Mouse (Mus musculus): ENCODE results near the gene Ell2. TPM values are rescaled to one million over a fixed set of nuclear protein-coding genes. Genes with fewer than 3 reads are reported as not detected.

Gene Ell2
- polyA plus RNA-seq, 1 experiment from 2014 or later = 2.2 TPM

DNA sequence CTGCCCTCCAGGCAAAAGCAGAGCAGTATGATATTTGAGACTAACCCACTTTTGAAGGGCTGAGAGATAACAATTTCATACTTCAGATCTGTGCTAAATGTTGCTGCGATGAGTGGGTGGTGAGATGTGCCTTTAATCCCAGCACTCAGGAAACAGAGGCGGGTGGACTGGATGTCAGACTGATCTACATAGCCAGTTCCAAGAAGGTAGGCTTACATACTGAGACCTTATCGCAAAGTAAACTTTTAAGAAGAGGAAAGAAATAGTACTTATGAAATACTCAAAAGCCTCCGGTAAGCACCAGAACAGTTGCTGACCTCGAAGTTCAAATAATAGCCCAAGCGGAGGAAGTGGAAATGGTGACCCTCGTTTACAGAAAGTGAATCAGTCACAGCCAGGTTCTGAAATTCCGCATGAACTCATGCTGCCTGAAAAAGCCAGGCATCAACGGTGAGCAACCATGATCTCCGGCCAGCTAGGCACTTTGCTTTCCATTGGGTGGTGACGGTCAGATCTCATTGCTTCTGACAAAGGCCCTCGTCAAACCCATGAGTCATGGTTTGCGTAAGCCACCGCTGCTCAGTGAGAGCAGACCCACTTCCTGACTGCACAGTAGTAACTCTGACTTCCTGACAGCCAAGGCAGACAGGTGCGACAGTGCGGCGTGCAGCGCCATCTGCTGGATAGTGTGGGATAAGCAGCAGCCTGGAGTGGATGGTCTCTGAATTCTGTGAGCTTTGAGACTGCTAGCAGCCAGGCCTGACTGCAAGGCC, 91.0 kb downstream of the Ell2 start:
- no peak overlapping the region for H3K27ac ChIP-seq (replicated peaks)
- H3K36me3 ChIP-seq = no peaks in the 10 kb centered on the region
- ATAC-seq (ENCODE audit: low FRiP score) = peak; percentile 99
- 0 out of 2 replicates have a peak overlapping the region, but pooled peaks have one; percentile 8 for H3K9ac ChIP-seq (replicated peaks)
- peak overlapping the region; percentile 58 for H3K4me2 ChIP-seq
- H3K4me1 ChIP-seq = 0 out of 2 replicates have a peak, but pooled peaks cover 3% of the 10 kb centered on the region
- 32% methylated on average over 18 of the region's 18 CpGs for WGBS
- H3K27me3 ChIP-seq (replicated peaks) = no peaks in the 10 kb centered on the region
- H3K4me3 ChIP-seq (replicated peaks) = peak overlapping the region; percentile 27
- no peaks in the 10 kb centered on the region for H3K9me3 ChIP-seq (replicated peaks)

- Histone ChIP-seq H3K4me3 (replicated peaks) (no peak overlapping the region), H3K4me1 (0 out of 2 replicates have a peak, but pooled peaks cover 3% of the 10 kb centered on the region), H3K4me2 (no peak overlapping the region), H3K9me3 (replicated peaks) (no peaks in the 10 kb centered on the region), H3K27ac (replicated peaks) (no peak overlapping the region), H3K36me3 (no peaks in the 10 kb centered on the region), H3K9ac (replicated peaks) (no peak overlapping the region), H3K27me3 (replicated peaks) (no peaks in the 10 kb centered on the region)
- ATAC-seq (ENCODE audit: low FRiP score) = no peak
- 76% methylated on average over 7 of the region's 7 CpGs for WGBS
Observed at GRCm38 (mm10) chr13:75798413-75799302, 92.1 kb downstream of the Ell2 start.

DNA sequence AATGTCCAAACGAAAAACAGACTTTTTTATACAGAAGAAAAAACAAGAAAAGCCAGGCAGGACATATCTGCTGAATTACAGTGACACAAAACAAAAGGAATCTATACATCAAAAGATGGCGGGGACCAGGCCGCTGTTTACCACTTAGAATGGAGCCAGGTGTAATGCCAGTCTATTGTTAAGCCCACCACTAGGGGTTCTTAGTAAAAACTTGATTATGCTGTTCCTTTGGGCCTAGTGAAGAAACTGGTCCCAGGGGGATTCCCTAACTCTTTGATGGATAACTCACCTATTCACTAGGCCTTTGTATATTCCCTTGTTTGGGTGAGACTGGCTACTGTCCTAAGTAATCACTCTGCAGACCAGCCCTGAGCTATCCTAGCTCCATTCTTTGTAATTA, 92.9 kb downstream of the Ell2 start:
- Histone ChIP-seq H3K27me3 (replicated peaks) (no peaks in the 10 kb centered on the region), H3K4me3 (replicated peaks) (no peak overlapping the region), H3K4me1 (0 out of 2 replicates have a peak, but pooled peaks cover 3% of the 10 kb centered on the region), H3K9me3 (replicated peaks) (no peaks in the 10 kb centered on the region), H3K27ac (replicated peaks) (no peak overlapping the region), H3K4me2 (no peak overlapping the region), H3K9ac (replicated peaks) (no peak overlapping the region), H3K36me3 (no peaks in the 10 kb centered on the region)
- WGBS = 87% methylated on average over 3 of the region's 3 CpGs
- ATAC-seq (ENCODE audit: low FRiP score) = no peak

DNA sequence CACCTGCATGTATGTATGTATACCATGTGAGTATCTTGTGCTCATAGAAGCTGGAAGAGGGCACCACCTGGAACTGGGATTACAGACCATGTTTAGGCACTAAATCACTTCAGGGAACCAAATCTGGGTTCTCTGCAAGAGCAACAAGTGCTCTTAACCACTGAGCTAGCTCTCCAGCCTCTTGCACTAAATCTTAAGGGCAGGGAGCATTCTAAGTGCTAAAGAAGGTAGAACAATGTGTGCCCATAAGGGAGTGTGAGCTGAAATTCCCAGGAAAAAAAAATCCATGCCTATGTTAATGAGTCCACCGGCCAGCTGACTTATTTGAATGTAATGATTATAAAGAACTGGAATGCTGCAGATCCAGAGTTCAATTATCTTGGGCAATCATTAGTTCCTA, 101.4 kb downstream of the Ell2 start:
- Histone ChIP-seq H3K27me3 (replicated peaks) (no peaks in the 10 kb centered on the region), H3K36me3 (no peaks in the 10 kb centered on the region), H3K27ac (replicated peaks) (no peak overlapping the region), H3K4me1 (no peaks in the 10 kb centered on the region), H3K9me3 (replicated peaks) (no peaks in the 10 kb centered on the region), H3K4me2 (no peak overlapping the region), H3K9ac (replicated peaks) (no peak overlapping the region), H3K4me3 (replicated peaks) (no peak overlapping the region)
- whole genome bisulfite sequencing = 96% methylated on average over 1 of the region's 1 CpGs
- ATAC-seq (ENCODE audit: low FRiP score) = no peak

GRCm38 (mm10) chr13:75809957-75810356, 103.4 kb downstream of the Ell2 start:
- H3K27ac ChIP-seq (replicated peaks) = no peak overlapping the region
- H3K9ac ChIP-seq (replicated peaks) = no peak overlapping the region
- H3K27me3 ChIP-seq (replicated peaks) = no peaks in the 10 kb centered on the region
- ATAC-seq (ENCODE audit: low FRiP score) = no peak
- no peaks in the 10 kb centered on the region for H3K4me1 ChIP-seq
- no peaks in the 10 kb centered on the region for H3K9me3 ChIP-seq (replicated peaks)
- no peak overlapping the region for H3K4me3 ChIP-seq (replicated peaks)
- WGBS = 74% methylated on average over 1 of the region's 1 CpGs
- no peak overlapping the region for H3K4me2 ChIP-seq
- H3K36me3 ChIP-seq = no peaks in the 10 kb centered on the region

DNA sequence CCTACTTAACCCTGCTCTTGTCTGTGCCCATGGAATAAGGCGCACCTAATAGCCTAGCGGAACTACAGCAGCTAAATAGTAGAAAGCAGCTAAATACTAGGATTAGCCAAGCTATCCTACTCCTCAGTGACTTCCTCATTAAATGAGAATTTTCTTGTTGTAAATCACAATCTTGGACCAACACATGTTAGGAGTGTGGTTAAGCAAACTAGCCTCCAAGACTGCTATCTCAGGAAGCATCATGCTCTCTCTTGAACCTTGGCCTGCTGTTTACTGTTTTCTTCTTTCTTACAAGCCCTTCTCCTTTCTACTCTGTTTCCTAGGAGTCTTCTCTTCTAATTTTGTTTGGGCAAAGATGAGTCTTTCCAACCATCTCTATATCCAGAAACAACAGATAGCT, 110.6 kb downstream of the Ell2 start:
- ATAC-seq (ENCODE audit: low FRiP score) = no peak
- no peak overlapping the region for H3K4me2 ChIP-seq
- no peaks in the 10 kb centered on the region for H3K27me3 ChIP-seq (replicated peaks)
- no peaks in the 10 kb centered on the region for H3K36me3 ChIP-seq
- H3K27ac ChIP-seq (replicated peaks) = no peak overlapping the region
- no peak overlapping the region for H3K4me3 ChIP-seq (replicated peaks)
- H3K4me1 ChIP-seq = no peaks in the 10 kb centered on the region
- WGBS = 98% methylated on average over 2 of the region's 2 CpGs
- no peaks in the 10 kb centered on the region for H3K9me3 ChIP-seq (replicated peaks)
- no peak overlapping the region for H3K9ac ChIP-seq (replicated peaks)

- no peaks in the 10 kb centered on the region for H3K36me3 ChIP-seq
- no peak overlapping the region for H3K4me2 ChIP-seq
- H3K4me3 ChIP-seq (replicated peaks) = no peak overlapping the region
- H3K4me1 ChIP-seq = no peaks in the 10 kb centered on the region
- no peak overlapping the region for H3K9ac ChIP-seq (replicated peaks)
- ATAC-seq (ENCODE audit: low FRiP score) = no peak
- no peak overlapping the region for H3K27ac ChIP-seq (replicated peaks)
- WGBS = 61% methylated on average over 3 of the region's 3 CpGs
- H3K9me3 ChIP-seq (replicated peaks) = no peaks in the 10 kb centered on the region
- H3K27me3 ChIP-seq (replicated peaks) = no peaks in the 10 kb centered on the region
Observed at GRCm38 (mm10) chr13:75818486-75818885, 111.9 kb downstream of the Ell2 start.

- ATAC-seq (ENCODE audit: low FRiP score) = no peak
- H3K4me1 ChIP-seq = no peaks in the 10 kb centered on the region
- no peaks in the 10 kb centered on the region for H3K9me3 ChIP-seq (replicated peaks)
- H3K4me2 ChIP-seq = no peak overlapping the region
- WGBS = 81% methylated on average over 3 of the region's 3 CpGs
- no peak overlapping the region for H3K9ac ChIP-seq (replicated peaks)
- H3K27ac ChIP-seq (replicated peaks) = no peak overlapping the region
- no peaks in the 10 kb centered on the region for H3K27me3 ChIP-seq (replicated peaks)
- H3K4me3 ChIP-seq (replicated peaks) = no peak overlapping the region
- no peaks in the 10 kb centered on the region for H3K36me3 ChIP-seq
Observed at GRCm38 (mm10) chr13:75818945-75819706, 112.6 kb downstream of the Ell2 start.

GRCm38 (mm10) chr13:75819898-75820297, 113.3 kb downstream of the Ell2 start:
- no peak overlapping the region for H3K27ac ChIP-seq (replicated peaks)
- no peaks in the 10 kb centered on the region for H3K9me3 ChIP-seq (replicated peaks)
- H3K4me2 ChIP-seq = no peak overlapping the region
- no peak overlapping the region for H3K4me3 ChIP-seq (replicated peaks)
- no peaks in the 10 kb centered on the region for H3K4me1 ChIP-seq
- H3K36me3 ChIP-seq = no peaks in the 10 kb centered on the region
- no peak overlapping the region for H3K9ac ChIP-seq (replicated peaks)
- ATAC-seq (ENCODE audit: low FRiP score) = no peak
- no peaks in the 10 kb centered on the region for H3K27me3 ChIP-seq (replicated peaks)

All from neural tube, embryonic 15.5 days (tissue).